Mouse (Mus musculus): Measurements from ENCODE around the gene Tmprss6. TPM values are rescaled to one million over a fixed set of nuclear protein-coding genes. Genes with fewer than 3 reads are reported as not detected.

Tmprss6 gene
- polyA plus RNA-seq, 1 experiment = not detected

DNA sequence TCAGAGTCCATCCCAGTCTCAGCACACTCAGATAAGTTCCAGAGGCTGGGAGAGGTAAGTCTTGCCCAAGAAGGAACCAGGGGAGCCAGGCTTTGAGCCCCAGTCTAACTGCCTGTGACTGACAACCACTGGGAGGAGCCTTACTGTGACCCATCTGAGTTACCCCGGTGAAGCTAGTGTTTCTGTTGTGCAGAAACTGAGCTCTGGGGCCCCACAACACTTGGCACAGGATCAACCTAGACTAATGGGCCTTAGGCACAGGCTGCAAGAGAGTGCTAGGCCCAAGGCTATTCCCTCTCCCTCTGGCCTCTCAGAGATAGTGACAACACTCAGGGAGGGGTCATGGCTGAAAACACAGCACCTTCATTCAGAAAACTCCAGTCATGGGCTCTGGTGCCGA lies 17.2 kb downstream of the Tmprss6 start:
- Histone ChIP-seq H3K36me3 (replicated peaks; ENCODE audit: low read length) (no peaks in the 10 kb centered on the region), H3K4me3 (replicated peaks) (peak overlapping the region; percentile 5), H3K9me3 (no peaks in the 10 kb centered on the region), H3K27me3 (replicated peaks) (peaks cover 15% of the 10 kb centered on the region), H3K4me1 (peaks cover 84% of the 10 kb centered on the region)
- no peak for TF ChIP-seq GATA1 (IDR thresholded peaks at IDR 0.05; ENCODE audit: borderline replicate concordance, low read length)
- no peak for TF ChIP-seq FLI1 (IDR thresholded peaks at IDR 0.05; ENCODE audit: low read length)

DNA sequence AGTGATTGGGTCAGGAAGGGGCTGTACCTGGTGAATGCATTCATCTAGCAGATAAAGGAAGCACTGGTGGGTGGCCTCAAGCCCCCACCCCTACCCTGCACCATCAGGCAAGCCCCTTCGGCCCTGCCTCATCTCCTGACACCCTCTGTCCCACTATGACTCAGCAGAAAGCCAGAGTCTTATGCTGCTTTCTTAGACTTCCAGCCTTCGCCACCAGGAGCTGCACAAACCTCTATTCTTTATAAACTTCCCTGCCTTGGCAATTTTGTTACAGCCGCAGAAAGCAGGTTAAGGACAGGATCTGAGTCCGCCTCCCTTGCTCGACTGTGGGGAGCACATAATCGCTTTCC lies 18.0 kb downstream of the Tmprss6 start:
- Histone ChIP-seq H3K4me3 (replicated peaks) (peak overlapping the region; percentile 81), H3K4me1 (peaks cover 87% of the 10 kb centered on the region), H3K27me3 (replicated peaks) (peaks cover 19% of the 10 kb centered on the region), H3K36me3 (replicated peaks; ENCODE audit: low read length) (no peaks in the 10 kb centered on the region), H3K9me3 (no peaks in the 10 kb centered on the region)
- no peak for TF ChIP-seq GATA1 (IDR thresholded peaks at IDR 0.05; ENCODE audit: borderline replicate concordance, low read length)
- no peak for TF ChIP-seq FLI1 (IDR thresholded peaks at IDR 0.05; ENCODE audit: low read length)

DNA sequence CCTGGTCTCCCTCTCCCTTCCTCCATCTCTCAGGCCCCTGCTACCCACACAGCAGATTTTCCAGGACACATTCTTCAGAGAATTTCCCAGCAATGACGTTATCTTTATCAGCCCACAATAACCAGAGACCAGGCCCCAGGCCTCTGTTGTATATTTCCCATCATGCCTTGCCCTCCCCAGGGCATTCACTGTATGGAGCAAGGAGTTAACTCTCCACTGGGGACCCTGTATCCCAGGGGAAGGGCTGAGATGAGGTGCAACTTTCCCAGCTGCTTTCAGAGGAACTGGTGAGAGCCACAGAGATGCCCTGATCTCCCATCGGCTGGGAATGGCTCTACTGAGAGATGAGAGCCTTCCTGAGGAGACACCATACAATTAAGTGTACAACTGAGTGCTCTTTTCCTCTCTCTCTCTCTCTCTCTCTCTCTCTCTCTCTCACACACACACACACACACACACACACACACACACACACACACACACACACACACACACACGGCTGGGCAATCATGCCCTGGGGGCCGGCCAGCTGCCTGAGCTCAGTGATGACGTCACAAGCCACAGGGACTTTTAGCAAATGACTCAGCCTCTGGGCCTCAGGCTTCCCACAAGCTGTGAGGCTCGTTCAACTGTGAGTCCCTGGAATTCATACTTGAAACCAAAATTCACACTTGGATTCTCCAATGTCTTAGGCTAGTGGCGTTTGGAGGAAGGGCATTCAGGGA lies 18.6 kb downstream of the Tmprss6 start:
- no peak for TF ChIP-seq GATA1 (IDR thresholded peaks at IDR 0.05; ENCODE audit: borderline replicate concordance, low read length)
- TF ChIP-seq FLI1 (IDR thresholded peaks at IDR 0.05; ENCODE audit: low read length) = no peak
- Histone ChIP-seq H3K9me3 (no peaks in the 10 kb centered on the region), H3K4me3 (replicated peaks) (peak overlapping the region; percentile 81), H3K36me3 (replicated peaks; ENCODE audit: low read length) (no peaks in the 10 kb centered on the region), H3K27me3 (replicated peaks) (peaks cover 22% of the 10 kb centered on the region), H3K4me1 (peaks cover 82% of the 10 kb centered on the region)

DNA sequence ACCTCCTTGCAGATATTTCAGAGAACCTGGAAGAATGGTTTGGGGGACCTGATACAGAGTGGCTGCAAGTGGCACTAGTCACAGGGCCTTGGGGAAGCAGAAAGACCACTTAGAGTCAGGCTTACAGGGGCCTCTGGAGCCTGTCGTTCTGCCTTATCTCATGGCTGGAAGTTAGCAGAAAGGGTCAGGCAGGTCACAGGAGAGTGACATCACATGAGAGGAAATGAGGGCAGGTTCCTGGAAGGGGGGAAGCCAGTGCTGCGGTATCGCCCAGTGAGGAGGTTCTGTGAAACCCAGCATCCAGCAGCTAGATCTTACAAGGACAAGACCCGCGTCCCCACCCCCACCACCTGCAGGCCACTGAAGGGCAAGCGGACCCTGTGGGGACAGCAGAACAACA lies 19.3 kb downstream of the Tmprss6 start:
- Histone ChIP-seq H3K4me3 (replicated peaks) (peak overlapping the region; percentile 15), H3K4me1 (peaks cover 77% of the 10 kb centered on the region)
- TF ChIP-seq FLI1 (IDR thresholded peaks at IDR 0.05; ENCODE audit: low read length) (no peak), GATA1 (IDR thresholded peaks at IDR 0.05; ENCODE audit: borderline replicate concordance, low read length) (no peak)

DNA sequence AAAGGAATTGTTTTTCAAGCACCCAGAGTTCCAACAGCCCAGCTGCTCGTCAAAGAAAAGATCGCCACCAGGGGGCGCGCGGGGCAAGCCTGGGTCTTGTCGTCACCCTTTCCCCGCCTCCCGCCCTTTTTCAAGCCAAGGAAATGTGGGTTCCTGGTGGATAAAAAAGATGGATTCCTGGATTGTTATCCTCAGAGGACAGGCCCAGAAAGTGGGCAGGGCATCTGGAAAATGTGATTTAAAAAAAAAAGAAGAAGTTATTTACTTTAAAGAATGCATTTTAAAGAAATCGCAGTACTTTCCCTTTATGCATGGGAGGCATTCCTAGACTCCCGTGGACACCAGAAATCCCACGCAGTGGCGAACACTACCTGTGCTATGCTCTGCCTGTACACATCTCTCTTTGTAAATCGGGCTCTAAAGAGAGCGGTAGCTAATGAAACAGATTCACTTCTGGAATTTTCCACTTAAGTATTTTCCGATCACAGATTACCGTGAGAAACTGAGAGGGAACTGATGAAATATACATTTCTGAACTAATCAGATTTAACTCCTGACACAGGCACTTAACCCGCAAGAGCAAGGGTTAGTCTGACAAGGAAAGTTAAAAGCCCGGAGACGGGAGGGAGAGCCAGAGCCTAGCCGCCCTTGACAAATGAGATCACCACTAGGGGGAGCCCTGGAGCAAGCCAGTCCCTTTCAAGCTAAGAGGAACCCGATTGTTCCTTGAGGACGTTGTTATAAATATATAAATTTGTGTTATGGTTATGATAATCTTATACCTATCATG lies 20.5 kb downstream of the Tmprss6 start:
- H3K36me3 ChIP-seq (replicated peaks; ENCODE audit: low read length) = no peaks in the 10 kb centered on the region
- peaks cover 65% of the 10 kb centered on the region for H3K4me1 ChIP-seq
- TF ChIP-seq GATA1 (IDR thresholded peaks at IDR 0.05; ENCODE audit: borderline replicate concordance, low read length) = no peak
- TF ChIP-seq FLI1 (IDR thresholded peaks at IDR 0.05; ENCODE audit: low read length) = no peak
- H3K9me3 ChIP-seq = no peaks in the 10 kb centered on the region
- peaks cover 38% of the 10 kb centered on the region for H3K27me3 ChIP-seq (replicated peaks)
- peak overlapping the region; percentile 91 for H3K4me3 ChIP-seq (replicated peaks)

More for the DNA sequence above, 19.3 kb downstream of the Tmprss6 start:
- Histone ChIP-seq H3K36me3 (replicated peaks; ENCODE audit: low read length) (no peaks in the 10 kb centered on the region), H3K27me3 (replicated peaks) (peaks cover 28% of the 10 kb centered on the region), H3K9me3 (no peaks in the 10 kb centered on the region)

DNA sequence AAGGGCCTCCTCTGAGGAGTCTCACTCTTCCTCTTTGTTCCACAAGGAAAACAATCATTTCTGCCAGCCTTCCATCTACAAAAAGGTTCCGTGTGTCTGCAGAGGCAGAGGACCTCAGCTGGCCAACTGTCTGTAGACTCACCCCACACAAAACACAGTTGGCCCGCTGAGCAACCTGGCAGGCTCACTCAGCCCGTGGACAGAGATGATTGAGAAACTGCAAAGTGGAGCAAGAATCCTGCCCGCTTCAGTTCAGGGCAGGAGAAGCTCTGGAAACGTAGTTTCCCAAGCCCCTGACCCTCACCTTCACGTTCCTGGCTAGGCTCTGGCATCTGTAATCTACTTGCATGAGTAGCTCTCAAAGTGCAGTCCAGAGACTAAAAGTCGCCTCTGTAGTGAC lies 21.3 kb downstream of the Tmprss6 start:
- Histone ChIP-seq H3K27me3 (replicated peaks) (peaks cover 46% of the 10 kb centered on the region), H3K36me3 (replicated peaks; ENCODE audit: low read length) (no peaks in the 10 kb centered on the region), H3K9me3 (no peaks in the 10 kb centered on the region), H3K4me1 (peaks cover 62% of the 10 kb centered on the region), H3K4me3 (replicated peaks) (no peak overlapping the region)
- TF ChIP-seq GATA1 (IDR thresholded peaks at IDR 0.05; ENCODE audit: borderline replicate concordance, low read length) = no peak
- no peak for TF ChIP-seq FLI1 (IDR thresholded peaks at IDR 0.05; ENCODE audit: low read length)

DNA sequence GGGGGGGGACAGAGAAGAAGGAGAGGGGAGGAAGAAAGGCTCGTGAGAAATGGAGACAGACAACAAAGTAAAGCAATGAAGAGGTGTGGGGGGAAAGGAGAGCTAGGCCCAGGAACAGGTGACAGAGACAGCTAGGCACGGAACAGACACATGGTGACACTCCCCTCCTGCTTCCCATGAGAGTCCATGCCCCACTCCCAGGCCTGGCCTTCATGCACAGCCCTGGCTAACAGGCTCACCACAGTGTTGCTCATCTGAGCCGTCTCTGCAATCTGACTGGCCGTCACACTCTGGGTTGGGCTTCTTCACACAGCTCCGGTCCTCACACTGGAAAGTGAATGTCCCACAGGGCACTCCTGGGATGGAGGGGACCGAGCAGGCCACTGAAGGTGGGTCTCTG lies 24.6 kb downstream of the Tmprss6 start:
- Histone ChIP-seq H3K9me3 (no peaks in the 10 kb centered on the region), H3K4me1 (peaks cover 49% of the 10 kb centered on the region), H3K27me3 (replicated peaks) (peaks cover 78% of the 10 kb centered on the region), H3K36me3 (replicated peaks; ENCODE audit: low read length) (no peaks in the 10 kb centered on the region), H3K4me3 (replicated peaks) (no peak overlapping the region)
- TF ChIP-seq GATA1 (IDR thresholded peaks at IDR 0.05; ENCODE audit: borderline replicate concordance, low read length) (no peak), FLI1 (IDR thresholded peaks at IDR 0.05; ENCODE audit: low read length) (no peak)

DNA sequence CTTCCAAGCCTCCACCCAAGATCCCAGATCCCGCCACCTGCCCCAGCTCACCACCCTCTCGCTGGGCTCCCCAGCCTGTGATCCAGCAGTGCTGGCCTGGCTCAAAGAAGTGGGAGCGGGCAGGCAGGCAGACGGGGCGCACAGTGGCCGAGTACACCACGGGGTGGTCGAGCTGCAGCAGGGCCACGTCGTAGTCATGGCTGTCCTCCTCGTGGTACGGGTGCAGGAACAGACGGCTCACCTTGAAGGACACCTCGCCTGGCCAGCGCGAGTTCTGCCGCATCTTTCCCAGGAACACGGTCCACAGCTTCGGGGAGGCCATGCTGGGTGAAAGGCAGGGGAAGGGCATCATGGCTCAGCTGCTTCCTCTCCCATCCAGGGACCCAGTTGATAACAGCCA lies 26.2 kb downstream of the Tmprss6 start:
- Histone ChIP-seq H3K4me3 (replicated peaks) (peak overlapping the region; percentile 24), H3K9me3 (no peaks in the 10 kb centered on the region), H3K27me3 (replicated peaks) (peaks cover 92% of the 10 kb centered on the region), H3K4me1 (peaks cover 47% of the 10 kb centered on the region), H3K36me3 (replicated peaks; ENCODE audit: low read length) (no peaks in the 10 kb centered on the region)
- TF ChIP-seq GATA1 (IDR thresholded peaks at IDR 0.05; ENCODE audit: borderline replicate concordance, low read length) (no peak), FLI1 (IDR thresholded peaks at IDR 0.05; ENCODE audit: low read length) (no peak)

DNA sequence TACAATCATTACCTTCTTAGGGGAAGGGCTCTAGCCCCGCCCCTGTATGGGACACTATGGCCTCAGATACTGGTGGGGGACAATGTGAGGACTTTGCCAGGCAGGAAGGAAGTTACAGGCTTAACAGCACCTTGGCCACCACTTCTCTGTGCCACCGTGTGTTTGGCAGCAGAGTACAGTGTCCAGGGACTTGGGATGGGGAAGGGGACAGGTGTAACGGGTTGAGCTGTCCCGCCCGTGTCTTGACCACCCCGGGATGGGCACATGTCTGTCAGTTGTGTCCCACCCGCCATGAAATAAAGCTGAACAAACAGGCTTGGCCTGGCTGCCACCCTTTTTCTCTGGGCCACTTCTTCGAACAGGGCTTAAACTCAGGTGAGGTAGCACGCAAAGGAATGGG lies 29.5 kb downstream of the Tmprss6 start:
- no peaks in the 10 kb centered on the region for H3K9me3 ChIP-seq
- peaks cover 53% of the 10 kb centered on the region for H3K4me1 ChIP-seq
- TF ChIP-seq GATA1 (IDR thresholded peaks at IDR 0.05; ENCODE audit: borderline replicate concordance, low read length) (no peak), FLI1 (IDR thresholded peaks at IDR 0.05; ENCODE audit: low read length) (no peak)
- no peaks in the 10 kb centered on the region for H3K36me3 ChIP-seq (replicated peaks; ENCODE audit: low read length)
- peaks cover 96% of the 10 kb centered on the region for H3K27me3 ChIP-seq (replicated peaks)
- no peak overlapping the region for H3K4me3 ChIP-seq (replicated peaks)

DNA sequence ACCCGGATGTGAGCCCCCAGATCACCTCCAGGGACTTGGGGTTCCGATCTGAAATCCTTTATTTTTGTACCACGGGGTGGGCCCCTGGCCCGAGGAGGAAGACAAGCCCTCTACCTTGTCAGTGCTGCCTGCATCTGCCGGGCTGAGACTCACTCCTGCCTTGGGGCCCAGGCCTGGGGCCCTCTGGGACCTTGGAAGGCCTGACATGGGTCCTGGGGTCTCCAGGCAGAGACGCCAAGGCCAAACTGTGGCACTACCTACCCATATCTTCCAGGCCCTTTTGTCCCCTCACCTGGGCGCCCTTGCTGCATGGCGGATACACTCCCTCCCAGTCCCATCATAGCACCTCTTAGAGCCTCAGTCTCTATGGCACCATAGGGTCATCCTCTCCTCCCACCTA lies 29.9 kb downstream of the Tmprss6 start:
- H3K27me3 ChIP-seq (replicated peaks) = peaks cover 96% of the 10 kb centered on the region
- peaks cover 53% of the 10 kb centered on the region for H3K4me1 ChIP-seq
- TF ChIP-seq FLI1 (IDR thresholded peaks at IDR 0.05; ENCODE audit: low read length) (no peak), GATA1 (IDR thresholded peaks at IDR 0.05; ENCODE audit: borderline replicate concordance, low read length) (no peak)
- H3K9me3 ChIP-seq = no peaks in the 10 kb centered on the region
- no peak overlapping the region for H3K4me3 ChIP-seq (replicated peaks)
- no peaks in the 10 kb centered on the region for H3K36me3 ChIP-seq (replicated peaks; ENCODE audit: low read length)
